Mouse (Mus musculus): ENCODE data around the gene Ly6g5b.

DNA sequence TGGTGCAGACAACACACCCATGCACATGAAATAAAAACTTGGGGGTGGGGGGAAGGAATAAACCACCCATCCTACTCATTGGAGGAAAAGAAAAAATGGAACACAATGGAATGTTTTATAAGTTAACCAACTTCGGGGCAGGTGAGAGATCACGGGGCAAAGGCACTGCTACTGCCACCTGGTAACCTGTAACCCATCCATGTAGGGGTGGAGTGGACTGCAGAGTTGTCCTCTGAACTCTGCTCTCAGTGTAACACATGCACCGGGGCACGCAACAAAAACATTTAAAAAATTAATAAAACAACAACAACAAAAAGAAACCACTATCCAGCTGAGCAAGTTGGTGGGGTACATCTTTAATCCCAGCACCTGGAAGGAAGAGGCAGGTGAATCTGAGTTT, 36.9 kb upstream of the Ly6g5b start:
- TF ChIP-seq CTCF (IDR thresholded peaks at IDR 0.05; ENCODE audit: control insufficient read depth, insufficient read depth, insufficient read length) (no peak), MAX (IDR thresholded peaks at IDR 0.05) (no peak), MYOG (IDR thresholded peaks at IDR 0.05; ENCODE audit: control insufficient read depth, extremely low read depth, insufficient read length) (no peak), CEBPB (IDR thresholded peaks at IDR 0.05; ENCODE audit: low read depth) (no peak), USF1 (IDR thresholded peaks at IDR 0.05; ENCODE audit: low read depth) (no peak), FOSL1 (IDR thresholded peaks at IDR 0.05; ENCODE audit: insufficient read depth, low read length, poor library complexity, severe bottlenecking) (no peak)

All from C2C12 (cell line).